Mouse (Mus musculus) liver, adult 10 weeks (tissue): Measurements from ENCODE around the gene Casr. TPM values are rescaled to one million over a fixed set of nuclear protein-coding genes. Genes with fewer than 3 reads are reported as not detected.

Experiments
- polyA plus RNA-seq: library from polyadenylated mRNA; stranded (reverse); fragments of 350-450 nt; fragmentation: Illumina TruSeq; extraction: RNeasy Lipid Tissue Mini Kit (QIAGEN cat#74804); gene quantifications from one replicate; pipeline ENCODE4 v1.2.3, GENCODE M21; 2014; ENCODE audit warnings: low read depth, low replicate concordance

The Casr gene
- not detected for polyA plus RNA-seq

DNA sequence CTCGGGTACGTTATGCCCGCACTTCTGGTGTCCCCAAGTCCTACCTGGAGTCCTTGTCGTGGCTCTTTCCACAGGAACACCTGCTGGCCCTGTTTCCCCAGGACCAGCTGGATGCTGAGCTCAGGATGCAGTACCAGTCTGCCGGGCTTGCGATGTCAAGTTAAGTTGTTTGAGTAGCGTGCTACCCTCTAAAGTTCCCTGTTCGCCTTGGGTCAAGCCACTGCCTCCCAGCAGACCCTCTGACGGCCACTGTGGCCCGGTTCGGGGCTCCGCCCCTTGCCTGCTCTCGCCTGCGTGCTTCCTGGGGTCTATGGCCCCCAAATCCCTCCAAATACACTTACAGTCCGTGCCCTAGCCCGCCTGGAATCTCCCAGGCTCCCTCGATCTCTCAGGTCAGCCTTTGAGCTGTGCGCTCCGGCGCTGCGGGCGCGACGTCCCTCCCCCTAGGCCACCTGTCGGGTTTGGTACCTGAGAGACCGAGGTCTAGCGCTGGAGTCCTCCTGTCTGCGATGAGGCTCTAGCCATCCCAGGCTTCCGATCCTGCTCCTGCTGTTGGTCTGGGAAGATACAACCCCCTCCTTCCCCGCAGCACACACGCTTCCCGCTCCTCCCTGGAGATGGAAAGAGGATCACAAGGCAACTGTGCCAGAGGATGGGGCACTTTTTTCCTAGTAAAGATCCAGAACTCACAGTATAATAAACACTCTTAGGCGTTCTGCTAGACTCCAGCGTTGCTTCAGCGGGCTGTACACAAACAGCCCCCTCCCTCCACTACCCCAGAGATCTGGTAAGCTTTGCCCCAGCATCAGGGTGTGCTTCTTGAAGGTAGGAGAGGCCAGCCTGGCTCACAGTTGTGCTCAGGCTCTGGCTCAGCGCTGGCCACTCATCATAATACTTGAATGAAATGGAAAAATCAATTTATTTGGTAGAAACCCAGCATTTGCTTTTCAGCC is at the start of gene Casr:
Gene Casr (minus strand): TSS at position 756 of the 953 bp plus-strand sequence.

DNA sequence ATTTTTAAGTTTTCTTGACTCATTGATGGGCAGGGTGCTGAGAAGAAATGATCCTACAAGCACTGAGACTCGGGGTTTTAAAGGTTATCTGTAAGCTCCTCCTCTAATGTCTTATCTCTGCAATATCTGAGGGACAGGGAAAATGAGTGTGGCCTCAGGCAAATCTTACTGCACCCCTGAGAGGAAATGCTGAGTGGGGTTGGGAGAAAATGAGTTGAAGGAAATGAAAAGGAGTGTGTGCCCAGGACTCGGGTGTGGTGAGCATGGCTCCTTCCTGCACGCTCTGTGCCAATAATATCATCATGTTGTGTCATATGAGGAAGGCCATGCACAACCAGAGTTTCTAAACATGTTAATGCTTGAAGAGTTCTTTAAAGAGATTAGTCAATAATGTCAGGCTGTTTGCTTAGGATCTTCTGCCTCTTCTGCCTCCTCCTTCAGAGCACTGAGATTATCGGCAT is 106.6 kb downstream of the Casr start, which contains the start of gene Stfa3:
Gene Stfa3 (minus strand): TSS at position 51 of the 461 bp plus-strand sequence.

Other genes with a start within 250 kb of the Casr start
- gene BC117090, start 227.8 kb downstream of the Casr start, polyA plus RNA-seq = not detected
- gene BC100530, start 194.4 kb downstream of the Casr start, polyA plus RNA-seq = not detected
- not detected for gene Stfa2, start 153.7 kb downstream of the Casr start, polyA plus RNA-seq
- not detected for gene Stfa3, start 106.7 kb downstream of the Casr start, polyA plus RNA-seq
- gene Cd86, start 103.9 kb upstream of the Casr start, polyA plus RNA-seq = 5.7 TPM
- 0.16 TPM for gene Ildr1, start 131.8 kb upstream of the Casr start, polyA plus RNA-seq
- gene Slc15a2, start 222.8 kb upstream of the Casr start, polyA plus RNA-seq = 11.0 TPM